Mouse (Mus musculus): ENCODE results near the gene Nrros.

Gene Nrros

GRCm38 (mm10) chr16:32165281-32165821 is at the start of gene Nrros:
Gene Nrros, minus strand, starts transcription at chr16:32165594.
- DNase-seq: peak; percentile 77

- DNase-seq: no peak
These were observed 49.6 kb upstream of the Nrros start for GRCm38 (mm10) chr16:32214804-32215576.

- DNase-seq: no peak
These were observed 48.8 kb upstream of the Nrros start for GRCm38 (mm10) chr16:32214156-32214555.

GRCm38 (mm10) chr16:32204902-32205301 is 39.5 kb upstream of the Nrros start:
- no peak for DNase-seq

GRCm38 (mm10) chr16:32202681-32203080 is 37.3 kb upstream of the Nrros start:
- DNase-seq: peak; percentile 87

GRCm38 (mm10) chr16:32201004-32201325 is 35.6 kb upstream of the Nrros start:
- DNase-seq: peak; percentile 66

GRCm38 (mm10) chr16:32200256-32201003 is 35.0 kb upstream of the Nrros start:
- peak; percentile 75 for DNase-seq

- DNase-seq: peak; percentile 71
These were observed 24.6 kb upstream of the Nrros start for GRCm38 (mm10) chr16:32190011-32190441.

- peak; percentile 80 for DNase-seq
These were observed 23.7 kb upstream of the Nrros start for GRCm38 (mm10) chr16:32189109-32189508.

GRCm38 (mm10) chr16:32186056-32186455 is 20.7 kb upstream of the Nrros start:
- DNase-seq: no peak

GRCm38 (mm10) chr16:32179333-32179901 is 14.0 kb upstream of the Nrros start, which contains the start of gene Bex6:
Gene Bex6, plus strand, starts transcription at chr16:32179823.
- DNase-seq: no peak

- peak; percentile 59 for DNase-seq
These were observed 11.7 kb upstream of the Nrros start for GRCm38 (mm10) chr16:32176896-32177686.

GRCm38 (mm10) chr16:32175029-32175428 is 9.6 kb upstream of the Nrros start:
- no peak for DNase-seq

- DNase-seq: no peak
These were observed 9.1 kb upstream of the Nrros start for GRCm38 (mm10) chr16:32174340-32175005.

GRCm38 (mm10) chr16:32173401-32173800 is 8.0 kb upstream of the Nrros start:
- DNase-seq: no peak

- DNase-seq: peak; percentile 46
These were observed 5.8 kb upstream of the Nrros start for GRCm38 (mm10) chr16:32171031-32171731.

- no peak for DNase-seq
These were observed 2.6 kb upstream of the Nrros start for GRCm38 (mm10) chr16:32167819-32168545.

- no peak for DNase-seq
These were observed 882 bp downstream of the Nrros start for GRCm38 (mm10) chr16:32164396-32165027.

GRCm38 (mm10) chr16:32163891-32164290 is 1.5 kb downstream of the Nrros start:
- no peak for DNase-seq

GRCm38 (mm10) chr16:32163392-32163791 is 2.0 kb downstream of the Nrros start:
- DNase-seq: peak; percentile 59

Data from lung, postnatal 36 days (tissue).